Comparison of ENCODE assay signal across 18 mouse cellular contexts in the genomic region with DNA sequence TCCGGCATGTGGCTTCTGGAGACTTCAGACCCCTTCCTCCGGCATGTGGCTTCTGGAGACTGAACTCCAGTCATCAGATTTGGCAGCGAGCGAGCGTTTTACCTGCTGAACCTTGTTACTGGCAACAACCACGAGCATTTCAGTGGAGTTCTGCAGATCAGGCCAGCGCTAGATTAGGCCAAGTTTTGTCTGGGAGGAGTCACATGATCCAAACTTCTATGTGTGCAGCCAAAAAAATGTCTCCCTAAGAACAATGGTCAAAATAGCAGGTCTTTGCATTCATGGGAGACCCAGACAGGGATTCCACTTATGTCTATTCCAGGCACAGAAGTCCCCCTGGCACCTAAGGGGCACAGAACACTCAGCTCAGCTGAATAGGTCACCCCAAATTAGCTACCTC. TPM values are rescaled to one million over a fixed set of nuclear protein-coding genes. Genes with fewer than 3 reads are reported as not detected.
DNase-seq lines count a peak whose midpoint lies in the region; ATAC-seq and TF ChIP-seq lines count a peak whose summit lies in the region.
"Had no signal": no experiment of that assay in that cellular context is flagged by ENCODE, and none has a peak within 500 bp of the region (broad histone marks: within the 10 kb centered on the region; RNA-seq: fewer than 3 reads in every experiment).

No protein-coding gene starts in this region.

- no peaks in the 10 kb centered on the region for H3K79me2 ChIP-seq in liver, adult 2 months (ENCODE audit: control insufficient read depth, insufficient read depth, low read length)

- no peak overlapping the region for H3K4me2 ChIP-seq in heart, embryonic 12.5 days
- H3K4me2 ChIP-seq in hindbrain, embryonic 15.5 days, result no peak overlapping the region
- no peak overlapping the region for H3K4me2 ChIP-seq in hindbrain, postnatal 0 days (ENCODE audit: low read depth, low read length)
- no peak overlapping the region for H3K4me2 ChIP-seq in liver, embryonic 11.5 days
- no peak overlapping the region for H3K4me2 ChIP-seq in midbrain, embryonic 14.5 days (ENCODE audit: low read length)
- H3K4me2 ChIP-seq: limb, embryonic 13.5 days; liver, embryonic 15.5 days; midbrain, embryonic 12.5 days; neural tube, embryonic 12.5 days had no signal

- no peak for ATAC-seq in heart, embryonic 12.5 days (ENCODE audit: insufficient number of reproducible peaks, low FRiP score)
- no peak for ATAC-seq in hindbrain, embryonic 15.5 days (ENCODE audit: low FRiP score, low read depth)
- no peak for ATAC-seq in hindbrain, postnatal 0 days
- ATAC-seq in liver, embryonic 11.5 days (replicated peaks; ENCODE audit: low FRiP score), result no peak
- ATAC-seq in midbrain, embryonic 14.5 days (ENCODE audit: low FRiP score, low TSS enrichment), result no peak
- ATAC-seq: forebrain, embryonic 14.5 days; lung, postnatal 0 days had no signal

- TF ChIP-seq CTCF in hindbrain, postnatal 0 days (IDR thresholded peaks at IDR 0.05; ENCODE audit: low read depth), result no peak
- no peak for TF ChIP-seq CTCF in liver, adult 2 months (IDR thresholded peaks at IDR 0.05; ENCODE audit: low read depth, low read length)

- peak; percentile 93 for DNase-seq in heart, adult 11 months
- DNase-seq in hindbrain, postnatal 0 days (ENCODE audit: low spot score), result no peak
- DNase-seq in liver, adult 2 months (ENCODE audit: extremely low read depth, low read depth, low spot score), result peak; percentile 96
- DNase-seq in liver, embryonic 11.5 days (ENCODE audit: low spot score), result no peak
- no peak for DNase-seq in midbrain, embryonic 14.5 days
- DNase-seq: adrenal gland, postnatal 36 days; cerebellum, adult 2 months; gastrocnemius, postnatal 25 days; right cerebral cortex, postnatal 4 days had no signal

- no peak overlapping the region for H3K4me3 ChIP-seq in heart, embryonic 12.5 days
- H3K4me3 ChIP-seq in hindbrain, embryonic 15.5 days, result no peak overlapping the region
- no peak overlapping the region for H3K4me3 ChIP-seq in hindbrain, postnatal 0 days (ENCODE audit: low read length)
- no peak overlapping the region for H3K4me3 ChIP-seq in liver, adult 2 months (ENCODE audit: insufficient read depth, low read depth, low read length)
- no peak overlapping the region for H3K4me3 ChIP-seq in liver, embryonic 11.5 days (ENCODE audit: low read depth, low read length)
- H3K4me3 ChIP-seq in midbrain, embryonic 14.5 days (replicated peaks; ENCODE audit: low read depth, low read length), result no peak overlapping the region
- H3K4me3 ChIP-seq: hindbrain, embryonic 10.5 days; limb, embryonic 13.5 days; liver, embryonic 15.5 days; midbrain, embryonic 12.5 days; neural tube, embryonic 12.5 days had no signal

- peaks cover 31% of the 10 kb centered on the region for H3K36me3 ChIP-seq in heart, embryonic 12.5 days
- no peaks in the 10 kb centered on the region for H3K36me3 ChIP-seq in hindbrain, embryonic 15.5 days
- H3K36me3 ChIP-seq in hindbrain, postnatal 0 days (ENCODE audit: insufficient read depth, low read length), result peaks cover 3% of the 10 kb centered on the region; the same call in 1 of the 2 replicates
- H3K36me3 ChIP-seq in liver, adult 2 months (ENCODE audit: control insufficient read depth, insufficient read depth, low read length), result 0 out of 2 replicates have a peak, but pooled peaks cover 4% of the 10 kb centered on the region
- H3K36me3 ChIP-seq in liver, embryonic 11.5 days (ENCODE audit: control insufficient read depth, insufficient read depth, low read length), result no peaks in the 10 kb centered on the region
- no peaks in the 10 kb centered on the region for H3K36me3 ChIP-seq in midbrain, embryonic 14.5 days (ENCODE audit: control insufficient read depth, insufficient read depth, low read length)
- H3K36me3 ChIP-seq: limb, embryonic 13.5 days; liver, embryonic 15.5 days; midbrain, embryonic 12.5 days; neural tube, embryonic 12.5 days had no signal

- H3K9me3 ChIP-seq in heart, embryonic 12.5 days (replicated peaks), result no peaks in the 10 kb centered on the region
- H3K9me3 ChIP-seq in hindbrain, embryonic 15.5 days, result no peaks in the 10 kb centered on the region
- no peaks in the 10 kb centered on the region for H3K9me3 ChIP-seq in hindbrain, postnatal 0 days (ENCODE audit: low read length)
- no peaks in the 10 kb centered on the region for H3K9me3 ChIP-seq in liver, embryonic 11.5 days (ENCODE audit: control insufficient read depth, low read length)
- H3K9me3 ChIP-seq in midbrain, embryonic 14.5 days (ENCODE audit: control insufficient read depth, low read length), result no peaks in the 10 kb centered on the region
- H3K9me3 ChIP-seq: hindbrain, embryonic 10.5 days; limb, embryonic 13.5 days; liver, embryonic 15.5 days; midbrain, embryonic 12.5 days; neural tube, embryonic 12.5 days had no signal

- no peaks in the 10 kb centered on the region for H3K27me3 ChIP-seq in heart, embryonic 12.5 days (replicated peaks)
- no peaks in the 10 kb centered on the region for H3K27me3 ChIP-seq in hindbrain, embryonic 15.5 days
- no peaks in the 10 kb centered on the region for H3K27me3 ChIP-seq in hindbrain, postnatal 0 days (ENCODE audit: insufficient read depth, low read length)
- no peaks in the 10 kb centered on the region for H3K27me3 ChIP-seq in liver, adult 2 months (ENCODE audit: control insufficient read depth, insufficient read depth, low read length)
- H3K27me3 ChIP-seq in liver, embryonic 11.5 days (replicated peaks; ENCODE audit: control insufficient read depth, insufficient read depth, low read length), result no peaks in the 10 kb centered on the region
- no peaks in the 10 kb centered on the region for H3K27me3 ChIP-seq in midbrain, embryonic 14.5 days (ENCODE audit: control insufficient read depth, insufficient read depth, low read length)
- H3K27me3 ChIP-seq: limb, embryonic 13.5 days; liver, embryonic 15.5 days; midbrain, embryonic 12.5 days; neural tube, embryonic 12.5 days had no signal

- no peak overlapping the region for H3K27ac ChIP-seq in heart, embryonic 12.5 days (ENCODE audit: poor library complexity, severe bottlenecking)
- H3K27ac ChIP-seq in hindbrain, embryonic 15.5 days (replicated peaks), result 0 out of 2 replicates have a peak overlapping the region, but pooled peaks have one; percentile 48
- H3K27ac ChIP-seq in hindbrain, postnatal 0 days, result no peak overlapping the region
- peak overlapping the region; percentile 77 for H3K27ac ChIP-seq in liver, adult 2 months (replicated peaks; ENCODE audit: insufficient read depth, low read depth, low read length)
- H3K27ac ChIP-seq in liver, embryonic 11.5 days (ENCODE audit: low read depth, low read length), result no peak overlapping the region
- no peak overlapping the region for H3K27ac ChIP-seq in midbrain, embryonic 14.5 days (replicated peaks; ENCODE audit: low read depth, low read length)
- H3K27ac ChIP-seq: hindbrain, embryonic 10.5 days; limb, embryonic 13.5 days; liver, embryonic 15.5 days; midbrain, embryonic 12.5 days; neural tube, embryonic 12.5 days had no signal

- no peak for TF ChIP-seq POLR2A in liver, adult 2 months (IDR thresholded peaks at IDR 0.05; ENCODE audit: extremely low read depth, insufficient read depth, low read length)

- no peak overlapping the region for H3K9ac ChIP-seq in heart, embryonic 12.5 days
- no peak overlapping the region for H3K9ac ChIP-seq in hindbrain, embryonic 15.5 days
- H3K9ac ChIP-seq in hindbrain, postnatal 0 days (replicated peaks; ENCODE audit: low read length), result no peak overlapping the region
- H3K9ac ChIP-seq in liver, adult 2 months (ENCODE audit: low read depth, low read length), result no peak overlapping the region
- H3K9ac ChIP-seq in liver, embryonic 11.5 days (ENCODE audit: low read depth, low read length), result no peak overlapping the region
- H3K9ac ChIP-seq in midbrain, embryonic 14.5 days (replicated peaks; ENCODE audit: low read length), result no peak overlapping the region
- H3K9ac ChIP-seq: limb, embryonic 13.5 days; liver, embryonic 15.5 days; midbrain, embryonic 12.5 days; neural tube, embryonic 12.5 days had no signal

- WGBS in heart, embryonic 12.5 days, result 79% methylated on average over 7 of the region's 7 CpGs
- 79% methylated on average over 7 of the region's 7 CpGs for WGBS in hindbrain, embryonic 15.5 days
- 76% methylated on average over 7 of the region's 7 CpGs for WGBS in hindbrain, postnatal 0 days
- WGBS in liver, adult 2 months, result 24% methylated on average over 7 of the region's 7 CpGs
- 79% methylated on average over 7 of the region's 7 CpGs for WGBS in liver, embryonic 11.5 days
- 88% methylated on average over 7 of the region's 7 CpGs for WGBS in midbrain, embryonic 14.5 days

- peaks cover 12% of the 10 kb centered on the region for H3K4me1 ChIP-seq in heart, embryonic 12.5 days (replicated peaks)
- peaks cover 15% of the 10 kb centered on the region; the same call in 1 of the 2 replicates for H3K4me1 ChIP-seq in hindbrain, embryonic 15.5 days (replicated peaks)
- no peaks in the 10 kb centered on the region for H3K4me1 ChIP-seq in hindbrain, postnatal 0 days (ENCODE audit: insufficient read depth, low read length)
- peaks cover 16% of the 10 kb centered on the region for H3K4me1 ChIP-seq in liver, adult 2 months (ENCODE audit: control insufficient read depth, insufficient read depth, low read length)
- H3K4me1 ChIP-seq in liver, embryonic 11.5 days (replicated peaks; ENCODE audit: control insufficient read depth, insufficient read depth, low read length), result no peaks in the 10 kb centered on the region
- 0 out of 2 replicates have a peak, but pooled peaks cover 4% of the 10 kb centered on the region for H3K4me1 ChIP-seq in midbrain, embryonic 14.5 days (ENCODE audit: control insufficient read depth, insufficient read depth, low read length)
- H3K4me1 ChIP-seq: hindbrain, embryonic 10.5 days; liver, embryonic 15.5 days had no signal

RNA-seq across cellular contexts. Expression of a gene that starts 9.6 kb away (rescaled TPM):
- 49.9 and 51.6 TPM in 2 replicates for polyA plus RNA-seq in heart, embryonic 12.5 days (2016; fragmentation: Nextera tagmentation; extraction: Ambion mirVana)
- 13.0 and 13.7 TPM in 2 replicates for polyA plus RNA-seq in hindbrain, embryonic 15.5 days (2015; fragmentation: Nextera tagmentation; extraction: Ambion mirVana)
- 40.4 and 41.1 TPM in 2 replicates for total RNA-seq in hindbrain, postnatal 0 days (2014; rRNA removed)
- polyA plus RNA-seq in hindbrain, postnatal 0 days (2015; fragmentation: Nextera tagmentation; extraction: Ambion mirVana), result 20.0 and 20.1 TPM in 2 replicates
- total RNA-seq in liver, adult 2 months (2014; rRNA removed), result 10.3 and 11.3 TPM in 2 replicates
- polyA plus RNA-seq in liver, adult 2 months (2012; rRNA removed), result 21.4 and 24.7 TPM in 2 replicates
- polyA plus RNA-seq in liver, embryonic 11.5 days (2014; fragmentation: Nextera tagmentation; extraction: Ambion mirVana), result 1.5 and 2.4 TPM in 2 replicates
- 4.0 and 5.8 TPM in 2 replicates for polyA plus RNA-seq in midbrain, embryonic 14.5 days (2014; fragmentation: Nextera tagmentation; extraction: Ambion mirVana)

RNA-seq across cellular contexts. Expression of a gene that starts 25.5 kb away (rescaled TPM):
- polyA plus RNA-seq in heart, embryonic 12.5 days (2016; fragmentation: Nextera tagmentation; extraction: Ambion mirVana), result 13.6 and 15.4 TPM in 2 replicates
- 12.8 and 13.2 TPM in 2 replicates for polyA plus RNA-seq in hindbrain, embryonic 15.5 days (2015; fragmentation: Nextera tagmentation; extraction: Ambion mirVana)
- 9.6 and 13.2 TPM in 2 replicates for total RNA-seq in hindbrain, postnatal 0 days (2014; rRNA removed)
- polyA plus RNA-seq in hindbrain, postnatal 0 days (2015; fragmentation: Nextera tagmentation; extraction: Ambion mirVana), result 5.0 and 6.6 TPM in 2 replicates
- total RNA-seq in liver, adult 2 months (2014; rRNA removed), result 21.8 and 28.8 TPM in 2 replicates
- polyA plus RNA-seq in liver, adult 2 months (2012; rRNA removed), result 10.5 and 11.0 TPM in 2 replicates
- polyA plus RNA-seq in liver, embryonic 11.5 days (2014; fragmentation: Nextera tagmentation; extraction: Ambion mirVana), result 23.5 and 23.7 TPM in 2 replicates
- polyA plus RNA-seq in midbrain, embryonic 14.5 days (2014; fragmentation: Nextera tagmentation; extraction: Ambion mirVana), result 11.0 and 22.9 TPM in 2 replicates

RNA-seq across cellular contexts. Expression of a gene that starts 38.0 kb away (rescaled TPM):
- 37.6 and 38.8 TPM in 2 replicates for polyA plus RNA-seq in heart, embryonic 12.5 days (2016; fragmentation: Nextera tagmentation; extraction: Ambion mirVana)
- polyA plus RNA-seq in hindbrain, embryonic 15.5 days (2015; fragmentation: Nextera tagmentation; extraction: Ambion mirVana), result 48.0 and 50.8 TPM in 2 replicates
- total RNA-seq in hindbrain, postnatal 0 days (2014; rRNA removed), result 48.3 and 51.7 TPM in 2 replicates
- polyA plus RNA-seq in hindbrain, postnatal 0 days (2015; fragmentation: Nextera tagmentation; extraction: Ambion mirVana), result 31.6 and 33.4 TPM in 2 replicates
- total RNA-seq in liver, adult 2 months (2014; rRNA removed), result 7.3 and 10.3 TPM in 2 replicates
- polyA plus RNA-seq in liver, adult 2 months (2012; rRNA removed), result 4.3 and 4.6 TPM in 2 replicates
- 23.5 and 23.6 TPM in 2 replicates for polyA plus RNA-seq in liver, embryonic 11.5 days (2014; fragmentation: Nextera tagmentation; extraction: Ambion mirVana)
- 45.5 and 65.6 TPM in 2 replicates for polyA plus RNA-seq in midbrain, embryonic 14.5 days (2014; fragmentation: Nextera tagmentation; extraction: Ambion mirVana)

Comparison
In these comparisons a context has a peak if more than half of its experiments do, and no peak if none do; other contexts are left out.
1. DNase-seq: peak in heart, adult 11 months (single experiment) and liver, adult 2 months (single experiment); none in hindbrain, postnatal 0 days (single experiment), liver, embryonic 11.5 days (single experiment) and midbrain, embryonic 14.5 days (single experiment).
2. H3K27ac ChIP-seq: peak in hindbrain, embryonic 15.5 days (single experiment) and liver, adult 2 months (single experiment); none in heart, embryonic 12.5 days (single experiment), hindbrain, postnatal 0 days (single experiment), liver, embryonic 11.5 days (single experiment) and midbrain, embryonic 14.5 days (single experiment).